Mouse (Mus musculus) stomach, postnatal 0 days (tissue): Measurements from ENCODE around the gene Kcnj11. TPM values are rescaled to one million over a fixed set of nuclear protein-coding genes. Genes with fewer than 3 reads are reported as not detected.

Experiments
- ATAC-seq: fragments of 200-750 bp; cut with Nextera tagmentation; 2 replicates; pipeline ENCODE4 v1.8.0; 2017; ENCODE audit not compliant: low FRiP score, low TSS enrichment
- DNase-seq: peaks from one replicate; pipeline ENCODE4 v3.0.0-alpha.2; 2016; ENCODE audit warnings: low spot score
- H3K27ac ChIP-seq: fragments of 300-500 bp; sonication (generic); replicated peaks from 2 replicates; pipeline ENCODE4 v1.5.1; 2014; ENCODE audit warnings: mild to moderate bottlenecking, control low read depth
- H3K27me3 ChIP-seq: fragments of 300-500 bp; sonication (generic); 2 replicates; pipeline ENCODE4 v1.6.1; 2014; ENCODE audit warnings: low read length; ENCODE audit not compliant: control insufficient read depth, insufficient read depth
- H3K36me3 ChIP-seq: fragments of 300-500 bp; sonication (generic); 2 replicates; pipeline ENCODE4 v1.6.1; 2014; ENCODE audit warnings: low read length, mixed read lengths; ENCODE audit not compliant: control insufficient read depth, insufficient read depth
- H3K4me1 ChIP-seq: fragments of 300-500 bp; sonication (generic); replicated peaks from 2 replicates; pipeline ENCODE4 v1.6.1; 2014; ENCODE audit warnings: antibody characterized with exemption; ENCODE audit not compliant: control insufficient read depth, insufficient read depth
- H3K4me2 ChIP-seq: fragments of 300-500 bp; sonication (generic); replicated peaks from 2 replicates; pipeline ENCODE4 v1.6.1; 2014; ENCODE audit warnings: low read depth, mild to moderate bottlenecking, control low read depth, moderate library complexity
- H3K4me3 ChIP-seq: fragments of 300-500 bp; sonication (generic); 2 replicates; pipeline ENCODE4 v1.5.1; 2014; ENCODE audit warnings: low read depth, low read length, control low read depth
- H3K9ac ChIP-seq: fragments of 300-500 bp; sonication (generic); 2 replicates; pipeline ENCODE4 v1.6.1; 2014; ENCODE audit warnings: mild to moderate bottlenecking, low read length, control low read depth, mixed read lengths
- H3K9me3 ChIP-seq: fragments of 300-500 bp; sonication (generic); 2 replicates; pipeline ENCODE4 v1.6.1; 2016; ENCODE audit warnings: low read length; ENCODE audit not compliant: control insufficient read depth
- CTCF ChIP-seq: IDR thresholded peaks from 2 replicates; pipeline ENCODE4 v1.5.1; 2016; ENCODE audit warnings: antibody characterized with exemption, low read depth, mild to moderate bottlenecking, moderate library complexity
- EP300 ChIP-seq: optimal IDR thresholded peaks from 2 replicates; pipeline ENCODE3; 2016; ENCODE audit warnings: antibody characterized with exemption
- WGBS: fragments of 180-500 bp; shearing (Covaris S2); extraction: QIAGEN DNeasy Blood & Tissue Kit; methylation state at CpG from one replicate; pipeline ENCODE4 v1.1.7; 2014; 5-methylcytosine and 5-hydroxymethylcytosine counted together
- polyA plus RNA-seq: library from polyadenylated mRNA; unstranded; fragments of >200 nt; fragmentation: Nextera tagmentation; extraction: Ambion mirVana; gene quantifications from 2 replicates; pipeline ENCODE4 v1.2.1, GENCODE M21; 2015

Gene Kcnj11
- polyA plus RNA-seq, 1 experiment from 2014 or later, result 0.61 TPM

- no peaks in the 10 kb centered on the region for H3K4me1 ChIP-seq
- H3K4me2 ChIP-seq, result no peak overlapping the region
- no peaks in the 10 kb centered on the region for H3K27me3 ChIP-seq
- DNase-seq (no peak), ATAC-seq (no peak)
- no peaks in the 10 kb centered on the region for H3K9me3 ChIP-seq
- H3K36me3 ChIP-seq, result no peaks in the 10 kb centered on the region
- no peak overlapping the region for H3K9ac ChIP-seq
- H3K4me3 ChIP-seq, result no peak overlapping the region
- H3K27ac ChIP-seq, result no peak overlapping the region
- 75% methylated on average over 6 of the region's 6 CpGs for WGBS
- TF ChIP-seq EP300, result no peak
- TF ChIP-seq CTCF, result no peak
These were observed 11.4 kb upstream of the Kcnj11 start for GRCm38 (mm10) chr7:46111938-46112337.

- TF ChIP-seq EP300, result no peak
- no peaks in the 10 kb centered on the region for H3K9me3 ChIP-seq
- H3K4me3 ChIP-seq, result no peak overlapping the region
- no peak for DNase-seq
- no peaks in the 10 kb centered on the region for H3K27me3 ChIP-seq
- no peak for ATAC-seq
- 75% methylated on average over 15 of the region's 15 CpGs for WGBS
- H3K9ac ChIP-seq, result no peak overlapping the region
- no peaks in the 10 kb centered on the region for H3K4me1 ChIP-seq
- H3K36me3 ChIP-seq, result no peaks in the 10 kb centered on the region
- no peak overlapping the region for H3K4me2 ChIP-seq
- no peak overlapping the region for H3K27ac ChIP-seq
These were observed 10.8 kb upstream of the Kcnj11 start for GRCm38 (mm10) chr7:46111212-46111817.

GRCm38 (mm10) chr7:46110079-46110478 lies 9.5 kb upstream of the Kcnj11 start:
- Histone ChIP-seq H3K36me3 (no peaks in the 10 kb centered on the region), H3K4me2 (no peak overlapping the region), H3K27me3 (no peaks in the 10 kb centered on the region), H3K27ac (no peak overlapping the region), H3K4me3 (no peak overlapping the region), H3K9ac (no peak overlapping the region), H3K9me3 (no peaks in the 10 kb centered on the region), H3K4me1 (no peaks in the 10 kb centered on the region)
- TF ChIP-seq EP300 (no peak), CTCF (no peak)
- WGBS, result 69% methylated on average over 3 of the region's 3 CpGs
- DNase-seq, result no peak
- no peak for ATAC-seq

- DNase-seq, result no peak
These were observed 4.9 kb upstream of the Kcnj11 start for GRCm38 (mm10) chr7:46105484-46105883.

GRCm38 (mm10) chr7:46104256-46104915 lies 3.8 kb upstream of the Kcnj11 start:
- ATAC-seq, result no peak
- H3K9ac ChIP-seq, result no peak overlapping the region
- 73% methylated on average over 27 of the region's 27 CpGs for WGBS
- no peak for TF ChIP-seq CTCF
- no peak for TF ChIP-seq EP300
- H3K9me3 ChIP-seq, result no peaks in the 10 kb centered on the region
- no peak overlapping the region for H3K27ac ChIP-seq
- no peak overlapping the region for H3K4me2 ChIP-seq
- no peak for DNase-seq
- no peak overlapping the region for H3K4me3 ChIP-seq
- no peaks in the 10 kb centered on the region for H3K27me3 ChIP-seq
- no peaks in the 10 kb centered on the region for H3K36me3 ChIP-seq
- H3K4me1 ChIP-seq, result no peaks in the 10 kb centered on the region

More at GRCm38 (mm10) chr7:46105484-46105883, 4.9 kb upstream of the Kcnj11 start:
- TF ChIP-seq CTCF, result no peak
- no peak for TF ChIP-seq EP300
- ATAC-seq, result no peak
- Histone ChIP-seq H3K4me3 (no peak overlapping the region), H3K36me3 (no peaks in the 10 kb centered on the region), H3K4me2 (no peak overlapping the region), H3K27ac (no peak overlapping the region), H3K9me3 (no peaks in the 10 kb centered on the region), H3K27me3 (no peaks in the 10 kb centered on the region), H3K4me1 (no peaks in the 10 kb centered on the region), H3K9ac (no peak overlapping the region)
- WGBS, result 88% methylated on average over 7 of the region's 7 CpGs

- Histone ChIP-seq H3K9ac (no peak overlapping the region), H3K36me3 (no peaks in the 10 kb centered on the region), H3K4me1 (no peaks in the 10 kb centered on the region), H3K27ac (no peak overlapping the region), H3K27me3 (no peaks in the 10 kb centered on the region), H3K9me3 (no peaks in the 10 kb centered on the region), H3K4me2 (no peak overlapping the region), H3K4me3 (no peak overlapping the region)
- TF ChIP-seq CTCF (no peak), EP300 (no peak)
- 79% methylated on average over 8 of the region's 8 CpGs for WGBS
- DNase-seq, result no peak
- no peak for ATAC-seq
These were observed 3.2 kb upstream of the Kcnj11 start for GRCm38 (mm10) chr7:46103771-46104170.
